Mouse (Mus musculus) adrenal gland, adult 2 months (tissue): Measurements from ENCODE around the gene Pls1. TPM values are rescaled to one million over a fixed set of nuclear protein-coding genes. Genes with fewer than 3 reads are reported as not detected.

Source experiments
- DNase-seq: peaks from one replicate; pipeline ENCODE4 v3.0.0; 2021
- polyA plus RNA-seq: library from polyadenylated mRNA; depleted of rRNA; stranded (reverse); fragments of >200 nt; gene quantifications from 2 replicates; pipeline ENCODE4 v1.2.3, GENCODE M21; 2012; rRNA removed
- total RNA-seq, 2 experiments: library from RNA; stranded (reverse); gene quantifications; 2 replicates each; pipeline ENCODE4 v1.2.3; 2021

Pls1 gene
- total and polyA plus RNA-seq, 3 experiments, result 0.02 to 5.5 (median 4.9) TPM

GRCm38 (mm10) chr9:95705371-95705770 lies 139.7 kb downstream of the Pls1 start:
- DNase-seq, result no peak

GRCm38 (mm10) chr9:95704078-95704477 lies 141.0 kb downstream of the Pls1 start:
- DNase-seq, result no peak

Other genes with a start within 250 kb of the Pls1 start
- gene Pcolce2, start 207.7 kb downstream of the Pls1 start, total RNA-seq, result 1 to 10 TPM; 5.6 to 8.0 TPM
- 0.18 and 0.34 TPM in 2 replicates for gene Pcolce2, start 207.7 kb downstream of the Pls1 start, polyA plus RNA-seq
- gene Trpc1, start 94.9 kb downstream of the Pls1 start, total RNA-seq, result 1 to 10 TPM; 3.5 to 4.1 TPM
- gene Trpc1, start 94.9 kb downstream of the Pls1 start, polyA plus RNA-seq, result 3.3 and 8.7 TPM in 2 replicates
- 10 to 100 TPM; 12.0 to 14.2 TPM for gene Atr, start 12.3 kb upstream of the Pls1 start, total RNA-seq
- gene Atr, start 12.3 kb upstream of the Pls1 start, polyA plus RNA-seq, result 0.31 and 0.65 TPM in 2 replicates
- 10 to 100 TPM; 19.5 to 20.7 TPM for gene Xrn1, start 109.4 kb upstream of the Pls1 start, total RNA-seq
- 0.98 and 1.2 TPM in 2 replicates for gene Xrn1, start 109.4 kb upstream of the Pls1 start, polyA plus RNA-seq